Mouse (Mus musculus) Patski (cell line): ENCODE data around the gene Hspa12b. TPM values are rescaled to one million over a fixed set of nuclear protein-coding genes. Genes with fewer than 3 reads are reported as not detected.

Source experiments
- ATAC-seq: fragments of 100-300 bp; one replicate; pipeline ENCODE4 v1.8.0; 2021
- CTCF ChIA-PET: fragments of 350-600 bp; sonication (Branson Sonifier 250); formaldehyde crosslinking; loops from one replicate; lab custom pipeline; 2022; ENCODE audit warnings: inconsistent platforms; lab: Charles Lee
- POLR2A ChIA-PET: fragments of 350-600 bp; sonication (Branson Sonifier 250); formaldehyde crosslinking; loops from one replicate; lab custom pipeline; 2022; ENCODE audit warnings: antibody characterized with exemption, inconsistent platforms; lab: Charles Lee
- DNase-seq: peaks from one replicate; pipeline ENCODE4 v3.0.0-alpha.2; 2011; ENCODE audit warnings: low read depth, low spot score
- H3K27me3 ChIP-seq: fragments of 371-371 bp; one replicate; pipeline ENCODE4 v1.5.1; 2021
- CTCF ChIP-seq: fragments of 100-300 bp; IDR thresholded peaks from one replicate; pipeline ENCODE4 v1.5.1; 2021
- in situ Hi-C: fragments of 300-500 bp; cut with MboI; formaldehyde crosslinking; loops from 3 replicates; pipeline ENCODE4 v1.11.1; 2018; ENCODE audit warnings: low pct_unique_long_range_greater_than_20kb, mixed read lengths
- polyA plus RNA-seq: library from polyadenylated mRNA; unstranded; gene quantifications from one replicate; pipeline ENCODE4 v1.2.3, GENCODE M21; 2021

Hspa12b gene
- polyA plus RNA-seq, 1 experiment from 2014 or later: 1.4 TPM

DNA sequence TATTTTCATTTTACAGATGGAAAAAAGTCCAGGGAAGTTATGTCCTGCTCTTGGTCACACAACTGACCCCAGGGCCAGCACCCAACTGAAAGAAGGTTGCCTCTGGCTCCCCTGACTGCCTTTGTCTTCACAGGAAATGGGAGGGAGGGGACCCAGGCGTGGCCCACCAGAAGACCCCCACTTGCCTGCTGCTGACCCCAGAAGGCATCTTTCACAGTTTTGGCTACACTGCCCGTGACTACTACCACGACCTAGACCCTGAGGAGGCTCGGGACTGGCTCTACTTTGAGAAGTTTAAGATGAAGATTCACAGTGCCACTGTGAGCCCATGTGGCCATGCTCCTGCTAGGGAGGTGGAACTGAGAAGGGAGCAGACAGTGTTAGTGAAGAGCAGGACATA lies 11.2 kb downstream of the Hspa12b start:
- in situ Hi-C loops: no loop called here
- ChIA-PET CTCF (interaction anchor here (1.0 kb wide), 1 partner anchor 101 kb away, joined by 3 read pairs; no protein-coding TSS in a partner anchor), POLR2A (no interaction called here)
- DNase-seq (no peak), ATAC-seq (no peak)
- no peak for TF ChIP-seq CTCF
- H3K27me3 ChIP-seq: no peaks in the 10 kb centered on the region

DNA sequence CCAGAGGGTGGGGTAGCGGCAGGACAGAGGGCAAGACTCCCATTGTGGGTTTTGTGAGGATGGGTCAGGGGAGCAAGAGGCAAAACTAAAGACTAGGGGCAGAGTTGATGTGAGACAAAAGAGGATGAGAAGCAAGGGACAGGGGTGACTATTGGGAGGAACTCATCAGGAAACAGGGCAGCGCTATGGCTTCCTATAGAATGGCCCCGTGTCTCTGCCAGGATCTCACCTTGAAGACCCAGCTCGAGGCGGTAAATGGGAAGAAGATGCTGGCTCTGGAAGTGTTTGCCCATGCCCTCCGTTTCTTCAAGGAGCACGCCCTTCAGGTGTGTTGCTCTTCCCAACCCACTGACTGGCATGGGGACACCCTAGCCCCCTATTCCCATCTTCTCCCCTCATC lies 11.7 kb downstream of the Hspa12b start:
- ATAC-seq: no peak
- H3K27me3 ChIP-seq: no peaks in the 10 kb centered on the region
- DNase-seq: no peak
- CTCF ChIA-PET: no interaction called here
- POLR2A ChIA-PET: no interaction called here
- TF ChIP-seq CTCF: no peak
- in situ Hi-C loops: no loop called here

DNA sequence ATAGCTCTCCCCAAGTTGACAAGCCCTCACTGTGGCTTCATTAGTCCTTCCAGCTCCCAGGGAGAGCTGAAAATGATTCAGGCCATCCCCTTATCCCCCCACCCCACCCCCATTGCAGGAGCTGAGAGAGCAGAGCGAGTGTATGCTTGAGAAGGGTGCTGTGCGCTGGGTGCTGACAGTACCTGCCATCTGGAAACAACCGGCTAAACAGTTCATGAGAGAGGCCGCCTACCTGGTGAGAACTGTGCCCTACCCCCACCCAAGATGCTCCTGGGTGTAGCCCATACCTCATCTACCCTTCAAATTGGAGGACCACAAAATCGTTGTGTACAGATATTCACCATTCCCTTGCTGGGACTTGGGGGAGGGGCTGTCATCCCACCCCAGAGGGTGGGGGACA lies 12.2 kb downstream of the Hspa12b start:
- POLR2A ChIA-PET: no interaction called here
- ATAC-seq: no peak
- DNase-seq: no peak
- in situ Hi-C loops: no loop called here
- no peaks in the 10 kb centered on the region for H3K27me3 ChIP-seq
- CTCF ChIA-PET: no interaction called here
- TF ChIP-seq CTCF: no peak

DNA sequence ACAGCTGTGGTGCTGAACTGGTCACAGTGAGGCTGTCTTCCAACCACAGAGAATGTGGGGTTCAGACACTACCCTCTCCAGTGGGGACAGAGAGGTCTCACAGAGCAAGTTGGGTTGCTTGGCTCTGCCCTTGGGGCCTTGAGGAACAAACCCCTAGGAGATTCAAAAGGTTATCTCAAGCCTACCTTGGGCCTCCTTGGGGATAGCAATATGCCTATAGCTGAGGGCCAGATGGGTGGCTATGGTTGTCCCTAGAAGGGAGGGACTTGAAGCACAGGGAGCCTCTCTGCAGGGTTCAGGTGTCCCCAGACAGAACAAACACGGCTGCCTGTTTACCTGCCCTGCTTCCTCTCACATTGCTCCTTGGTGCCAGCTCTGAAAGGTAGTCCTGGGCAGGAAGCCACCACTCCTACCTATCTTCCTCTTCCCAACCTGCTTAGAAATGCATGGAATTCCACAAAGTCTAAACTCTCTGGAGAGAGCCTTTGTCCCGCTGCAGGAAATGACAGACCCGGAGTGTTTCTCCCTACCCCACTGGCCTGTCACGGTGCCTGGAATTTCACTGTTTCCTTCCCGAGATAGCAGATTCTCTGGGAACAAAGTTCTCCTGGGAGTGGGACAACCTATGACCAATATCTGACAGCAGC lies 12.9 kb downstream of the Hspa12b start:
- in situ Hi-C loops: no loop called here
- no peaks in the 10 kb centered on the region for H3K27me3 ChIP-seq
- TF ChIP-seq CTCF: no peak
- DNase-seq (no peak), ATAC-seq (no peak)
- ChIA-PET CTCF (no interaction called here), POLR2A (no interaction called here)

DNA sequence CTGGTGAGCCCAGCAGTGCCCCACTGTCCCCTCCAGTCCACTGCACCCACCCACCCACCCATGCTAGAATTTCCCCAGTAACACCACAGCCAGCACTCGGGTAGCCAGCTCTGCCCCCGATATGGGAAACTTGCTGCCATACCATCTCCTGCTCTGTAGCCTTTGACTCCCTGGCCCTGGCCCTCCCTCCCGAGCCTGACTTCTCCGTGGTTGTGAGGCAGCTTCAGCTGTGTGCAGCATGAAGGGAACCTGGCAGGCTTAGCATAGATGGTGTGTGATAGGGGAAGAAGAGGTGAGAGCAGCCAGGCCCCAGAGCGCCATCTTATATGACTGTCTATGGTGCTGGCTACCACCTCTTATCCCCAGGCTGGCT lies 13.4 kb downstream of the Hspa12b start:
- TF ChIP-seq CTCF: no peak
- CTCF ChIA-PET: no interaction called here
- in situ Hi-C loops: no loop called here
- POLR2A ChIA-PET: no interaction called here
- no peaks in the 10 kb centered on the region for H3K27me3 ChIP-seq
- ATAC-seq (no peak), DNase-seq (no peak)

DNA sequence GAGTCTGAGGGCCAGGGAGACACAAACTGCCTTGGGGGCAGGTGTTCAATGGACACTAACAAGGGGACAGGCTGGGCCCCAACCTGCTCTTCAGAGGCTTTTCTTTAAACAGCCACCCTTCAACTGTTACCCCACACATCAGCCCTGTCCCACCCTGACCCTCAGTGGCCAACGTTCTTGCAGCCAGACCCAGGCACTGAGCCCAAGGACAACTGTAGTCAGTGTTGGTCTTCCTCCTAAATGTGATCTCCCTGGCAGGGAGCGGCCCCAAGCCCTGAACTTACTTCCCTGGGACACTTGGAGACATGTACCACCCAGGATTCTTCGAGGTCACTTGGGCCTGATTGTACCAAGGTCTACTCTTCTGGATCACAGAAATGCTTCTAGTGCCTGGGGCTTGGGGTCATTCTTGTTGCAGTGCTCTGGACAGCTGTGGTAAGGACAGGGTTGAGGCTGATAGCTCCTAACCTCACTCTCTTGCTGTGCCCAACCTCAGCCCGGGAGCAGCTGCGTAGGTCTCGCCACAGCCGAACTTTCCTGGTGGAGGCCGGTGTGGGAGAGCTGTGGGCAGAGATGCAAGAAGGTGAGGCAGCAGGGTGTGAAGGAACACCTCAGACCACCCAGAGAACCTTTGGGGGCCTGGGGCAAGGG lies 14.4 kb downstream of the Hspa12b start:
- ATAC-seq (no peak), DNase-seq (no peak)
- POLR2A ChIA-PET: no interaction called here
- TF ChIP-seq CTCF: no peak
- no peaks in the 10 kb centered on the region for H3K27me3 ChIP-seq
- in situ Hi-C loops: no loop called here
- CTCF ChIA-PET: interaction anchor here (1.5 kb wide), 1 partner anchor 18 kb away, joined by 5 read pairs; no protein-coding TSS in a partner anchor

DNA sequence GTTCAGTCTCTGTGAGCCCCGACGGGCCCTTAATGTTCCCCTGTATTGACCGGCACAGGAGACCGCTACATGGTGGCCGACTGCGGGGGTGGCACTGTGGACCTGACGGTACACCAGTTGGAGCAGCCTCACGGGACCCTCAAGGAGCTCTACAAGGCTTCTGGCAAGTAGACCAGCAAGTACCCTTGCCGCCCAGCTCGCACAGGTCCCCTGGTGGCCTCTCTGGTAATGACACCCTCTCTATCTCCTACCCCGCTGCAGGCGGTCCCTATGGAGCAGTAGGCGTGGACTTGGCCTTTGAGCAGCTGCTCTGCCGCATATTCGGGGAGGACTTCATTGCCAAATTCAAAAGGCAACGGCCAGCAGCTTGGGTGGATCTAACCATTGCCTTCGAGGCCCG lies 15.5 kb downstream of the Hspa12b start:
- no peak for TF ChIP-seq CTCF
- in situ Hi-C loops: no loop called here
- CTCF ChIA-PET: interaction anchor here (1.0 to 2.0 kb wide), 3 partner anchors 12 to 111 kb away, joined by 3 to 5 read pairs (median 5); no protein-coding TSS in a partner anchor
- POLR2A ChIA-PET: no interaction called here
- ATAC-seq (no peak), DNase-seq (no peak)
- H3K27me3 ChIP-seq: no peaks in the 10 kb centered on the region

DNA sequence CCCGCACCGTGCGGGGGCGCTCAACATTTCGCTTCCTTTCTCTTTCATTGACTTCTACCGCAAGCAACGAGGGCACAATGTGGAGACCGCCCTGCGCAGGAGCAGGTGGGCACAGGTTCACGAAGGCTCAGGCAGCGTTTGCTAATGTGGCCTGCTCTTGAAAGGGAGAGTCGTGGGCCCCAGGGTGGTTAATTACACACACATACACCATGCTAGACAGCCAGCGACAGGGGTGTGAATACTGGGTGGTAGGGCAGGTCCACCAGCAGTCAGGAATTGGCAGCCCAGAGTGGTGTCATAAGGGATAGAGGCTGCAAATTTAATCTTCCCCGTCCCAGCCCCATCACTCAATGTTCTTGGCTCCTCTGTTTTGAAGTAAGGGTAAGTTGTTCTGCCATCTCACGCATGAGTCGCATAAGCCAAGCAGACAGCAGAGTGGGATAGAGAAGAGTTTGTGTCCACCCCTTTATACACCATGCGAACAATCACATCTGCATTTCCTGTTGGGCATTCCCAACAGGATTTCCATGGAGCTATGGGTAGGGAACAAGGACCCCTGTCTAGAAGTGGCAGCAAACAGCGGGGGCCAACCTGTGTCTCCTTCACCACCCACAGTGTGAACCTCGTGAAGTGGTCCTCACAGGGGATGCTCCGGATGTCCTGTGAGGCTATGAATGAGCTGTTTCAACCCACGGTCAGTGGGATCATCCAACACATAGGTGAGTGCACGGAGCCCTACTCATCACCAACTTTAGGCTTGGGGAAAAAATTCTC lies 16.1 kb downstream of the Hspa12b start:
- in situ Hi-C loops: no loop called here
- TF ChIP-seq CTCF: no peak
- ChIA-PET POLR2A (no interaction called here), CTCF (interaction anchor here (1.0 to 2.0 kb wide), 2 partner anchors 12 to 111 kb away, joined by 3 to 5 read pairs; no protein-coding TSS in a partner anchor)
- no peak for DNase-seq
- no peak for ATAC-seq
- H3K27me3 ChIP-seq: no peaks in the 10 kb centered on the region

DNA sequence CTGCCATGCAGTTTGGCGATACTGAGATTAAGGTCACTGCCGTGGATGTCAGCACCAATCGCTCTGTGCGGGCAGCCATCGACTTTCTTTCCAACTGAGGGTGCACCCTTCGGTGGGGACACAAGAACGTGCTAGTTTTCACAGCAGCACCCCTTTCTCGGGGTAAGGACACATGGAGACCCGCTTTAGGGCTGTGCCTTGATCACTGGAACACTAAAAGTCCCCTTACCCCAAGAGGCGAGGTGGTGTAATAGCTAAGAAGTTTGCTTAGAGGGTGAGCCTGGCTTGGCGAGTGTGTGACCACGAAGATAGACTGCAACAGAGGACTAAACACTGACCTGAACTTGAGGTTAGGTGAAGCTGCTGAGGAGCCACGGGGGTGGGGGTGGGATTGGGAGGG lies 18.0 kb downstream of the Hspa12b start:
- TF ChIP-seq CTCF: no peak
- DNase-seq (no peak), ATAC-seq (no peak)
- ChIA-PET CTCF (no interaction called here), POLR2A (no interaction called here)
- in situ Hi-C loops: no loop called here
- no peaks in the 10 kb centered on the region for H3K27me3 ChIP-seq

DNA sequence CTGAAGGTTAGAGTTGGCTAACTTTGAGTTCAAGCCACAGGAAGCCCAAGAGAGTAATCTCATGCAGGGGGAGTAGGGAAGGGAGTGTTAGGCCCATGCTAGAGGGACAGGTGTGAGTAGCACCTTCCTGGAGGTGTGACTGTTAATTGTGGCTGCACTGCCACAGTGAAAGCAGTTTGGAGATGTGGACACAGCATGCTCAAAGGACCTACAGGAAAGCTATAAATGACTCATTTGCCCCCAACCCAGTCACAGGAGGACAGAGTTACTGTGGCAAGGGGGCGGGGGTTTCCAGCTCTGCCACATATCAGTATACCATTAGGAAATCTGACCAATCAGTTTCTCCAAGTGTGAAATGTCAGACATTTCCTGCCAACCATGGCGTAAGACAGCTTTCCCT lies 18.5 kb downstream of the Hspa12b start:
- no peak for DNase-seq
- TF ChIP-seq CTCF: no peak
- POLR2A ChIA-PET: no interaction called here
- CTCF ChIA-PET: no interaction called here
- in situ Hi-C loops: no loop called here
- ATAC-seq: no peak
- no peaks in the 10 kb centered on the region for H3K27me3 ChIP-seq
